Mouse (Mus musculus) intestine, embryonic 14.5 days (tissue): Measurements from ENCODE around the gene Zfp607b. TPM values are rescaled to one million over a fixed set of nuclear protein-coding genes. Genes with fewer than 3 reads are reported as not detected.

Experiments used
- ATAC-seq: fragments of 200-750 bp; cut with Nextera tagmentation; replicated peaks from 2 replicates; pipeline ENCODE4 v1.8.0; 2017; ENCODE audit warnings: low read depth, moderate number of reproducible peaks, moderate TSS enrichment, moderate library complexity; ENCODE audit not compliant: low FRiP score, low TSS enrichment
- DNase-seq: peaks from one replicate; pipeline ENCODE4 v3.0.0-alpha.2; 2018; ENCODE audit warnings: low spot score
- H3K27ac ChIP-seq: fragments of 300-500 bp; sonication (generic); 2 replicates; pipeline ENCODE4 v1.5.1; 2014; ENCODE audit warnings: low read depth, mild to moderate bottlenecking, control low read depth
- H3K27me3 ChIP-seq: fragments of 300-500 bp; sonication (generic); replicated peaks from 2 replicates; pipeline ENCODE4 v1.6.1; 2014; ENCODE audit warnings: low read length, control low read depth; ENCODE audit not compliant: control insufficient read depth, insufficient read depth
- H3K36me3 ChIP-seq: fragments of 300-500 bp; sonication (generic); 2 replicates; pipeline ENCODE4 v1.6.1; 2014; ENCODE audit warnings: low read length, control low read depth; ENCODE audit not compliant: control insufficient read depth, insufficient read depth
- H3K4me1 ChIP-seq: fragments of 300-500 bp; sonication (generic); replicated peaks from 2 replicates; pipeline ENCODE4 v1.6.1; 2014; ENCODE audit warnings: low read length, control low read depth, mixed read lengths; ENCODE audit not compliant: control insufficient read depth, insufficient read depth
- H3K4me2 ChIP-seq: fragments of 300-500 bp; sonication (generic); 2 replicates; pipeline ENCODE4 v1.6.1; 2014; ENCODE audit warnings: low read length
- H3K4me3 ChIP-seq: fragments of 300-500 bp; sonication (generic); 2 replicates; pipeline ENCODE4 v1.5.1; 2014; ENCODE audit warnings: low read depth, low read length, control low read depth, mixed read lengths
- H3K9ac ChIP-seq: fragments of 300-500 bp; sonication (generic); 2 replicates; pipeline ENCODE4 v1.6.1; 2014; ENCODE audit warnings: mild to moderate bottlenecking, low read length
- H3K9me3 ChIP-seq: fragments of 300-500 bp; sonication (generic); 2 replicates; pipeline ENCODE4 v1.6.1; 2016; ENCODE audit warnings: low read length, control low read depth; ENCODE audit not compliant: control insufficient read depth
- WGBS: fragments of 180-500 bp; shearing (Covaris S2); extraction: QIAGEN DNeasy Blood & Tissue Kit; methylation state at CpG from one replicate; pipeline ENCODE4 v1.1.7; 2014; 5-methylcytosine and 5-hydroxymethylcytosine counted together
- polyA plus RNA-seq: library from polyadenylated mRNA; unstranded; fragments of >200 nt; fragmentation: Nextera tagmentation; extraction: Ambion mirVana; gene quantifications from 2 replicates; pipeline ENCODE4 v1.2.1, GENCODE M21; 2014

Zfp607b gene
- 2.5 and 3.4 TPM in 2 replicates for polyA plus RNA-seq

GRCm38 (mm10) chr7:27688815-27689612 lies at the start of gene Zfp607b:
TSS of gene Zfp607b (plus strand) at chr7:27689340.
- WGBS, result under 1% methylated on average over 19 of the region's 19 CpGs
- DNase-seq (peak; percentile 84), ATAC-seq (peak; percentile 99)
- Histone ChIP-seq H3K27ac (peak within 1 kb of the TSS; percentile 64), H3K9me3 (no peaks in the 10 kb centered on the region), H3K4me3 (peak within 1 kb of the TSS; percentile 40), H3K36me3 (no peaks in the 10 kb centered on the region), H3K27me3 (no peaks in the 10 kb centered on the region), H3K9ac (peak within 1 kb of the TSS; percentile 57), H3K4me1 (0 out of 2 replicates have a peak, but pooled peaks cover 5% of the 10 kb centered on the region), H3K4me2 (peak within 1 kb of the TSS; percentile 60)

- no peak overlapping the region for H3K27ac ChIP-seq
- no peak overlapping the region for H3K4me3 ChIP-seq
- H3K27me3 ChIP-seq, result no peaks in the 10 kb centered on the region
- DNase-seq, result no peak
- no peak overlapping the region for H3K4me2 ChIP-seq
- ATAC-seq, result no peak
- H3K9me3 ChIP-seq, result no peaks in the 10 kb centered on the region
- no peaks in the 10 kb centered on the region for H3K36me3 ChIP-seq
- H3K9ac ChIP-seq, result no peak overlapping the region
- WGBS, result 25% methylated on average over 1 of the region's 1 CpGs
- H3K4me1 ChIP-seq, result no peaks in the 10 kb centered on the region
These were observed 44.7 kb upstream of the Zfp607b start for GRCm38 (mm10) chr7:27644471-27644870.

DNA sequence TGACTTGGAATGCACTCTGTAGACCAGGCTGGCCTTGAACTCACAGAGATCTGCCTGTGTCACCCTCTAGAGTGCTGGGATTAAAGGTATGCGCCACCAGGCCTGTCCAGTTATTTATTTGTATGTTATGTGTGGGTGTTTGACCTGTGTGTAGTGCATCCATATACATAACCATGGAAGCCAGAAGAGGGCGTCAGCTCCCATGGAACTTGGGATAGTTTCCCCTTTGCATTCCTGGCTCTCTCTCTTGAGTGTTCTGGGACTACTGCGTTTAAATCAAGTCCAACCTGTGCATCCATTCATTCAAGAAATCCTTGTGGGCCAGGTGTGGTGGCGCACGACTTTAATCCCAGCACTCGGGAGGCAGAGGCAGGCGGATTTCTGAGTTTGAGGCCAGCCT lies 42.6 kb upstream of the Zfp607b start:
- Histone ChIP-seq H3K27me3 (peaks cover 5% of the 10 kb centered on the region; the same call in 1 of the 2 replicates), H3K4me3 (no peak overlapping the region), H3K4me1 (no peaks in the 10 kb centered on the region), H3K27ac (no peak overlapping the region), H3K4me2 (no peak overlapping the region), H3K9ac (no peak overlapping the region), H3K9me3 (no peaks in the 10 kb centered on the region), H3K36me3 (no peaks in the 10 kb centered on the region)
- WGBS, result 85% methylated on average over 7 of the region's 7 CpGs
- ATAC-seq, result no peak
- DNase-seq, result no peak

DNA sequence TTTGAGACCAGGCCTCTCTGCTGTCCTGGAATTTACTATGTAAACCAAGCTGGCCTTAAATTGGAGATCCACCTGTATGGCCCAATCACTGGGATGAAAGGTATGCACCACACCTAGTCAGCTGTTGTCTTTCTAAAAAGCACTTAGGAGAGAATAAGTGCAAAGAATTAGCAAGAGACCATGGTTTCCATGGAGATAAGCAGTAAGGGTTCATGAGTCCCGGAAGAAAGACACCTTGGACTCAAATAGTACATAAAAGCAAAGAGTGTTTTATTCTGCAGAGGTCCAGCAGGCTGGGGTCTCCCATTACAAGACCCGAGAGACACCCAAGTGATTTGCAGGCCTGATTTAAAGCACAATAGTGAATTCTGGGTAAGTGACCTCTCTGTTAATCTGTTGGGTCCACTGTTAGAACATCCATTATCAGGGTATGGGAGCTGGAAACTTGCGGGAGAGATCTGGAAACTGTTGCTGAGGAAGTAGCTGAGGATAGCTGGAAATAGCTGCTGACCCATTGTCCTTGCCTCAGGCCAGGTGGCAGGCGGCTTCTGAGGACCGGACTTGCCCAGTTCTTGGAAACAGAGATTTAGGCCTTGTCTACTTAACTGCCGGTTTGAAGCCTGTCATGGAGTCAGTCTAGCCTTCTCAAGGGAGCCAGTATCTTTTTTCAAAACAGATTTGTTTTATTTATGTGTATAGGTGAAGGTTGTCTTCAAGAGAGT lies 41.7 kb upstream of the Zfp607b start:
- Histone ChIP-seq H3K4me1 (no peaks in the 10 kb centered on the region), H3K36me3 (no peaks in the 10 kb centered on the region), H3K4me3 (no peak overlapping the region), H3K4me2 (no peak overlapping the region), H3K27ac (no peak overlapping the region), H3K9me3 (no peaks in the 10 kb centered on the region), H3K9ac (no peak overlapping the region), H3K27me3 (peaks cover 11% of the 10 kb centered on the region)
- 76% methylated on average over 6 of the region's 6 CpGs for WGBS
- ATAC-seq (no peak), DNase-seq (no peak)

GRCm38 (mm10) chr7:27649723-27650122 lies 39.4 kb upstream of the Zfp607b start:
- Histone ChIP-seq H3K4me2 (no peak overlapping the region), H3K27me3 (peaks cover 34% of the 10 kb centered on the region), H3K36me3 (no peaks in the 10 kb centered on the region), H3K27ac (no peak overlapping the region), H3K4me1 (peaks cover 5% of the 10 kb centered on the region; the same call in 1 of the 2 replicates), H3K9ac (no peak overlapping the region), H3K9me3 (no peaks in the 10 kb centered on the region), H3K4me3 (no peak overlapping the region)
- DNase-seq (no peak), ATAC-seq (no peak)
- WGBS, result 89% methylated on average over 11 of the region's 11 CpGs

DNA sequence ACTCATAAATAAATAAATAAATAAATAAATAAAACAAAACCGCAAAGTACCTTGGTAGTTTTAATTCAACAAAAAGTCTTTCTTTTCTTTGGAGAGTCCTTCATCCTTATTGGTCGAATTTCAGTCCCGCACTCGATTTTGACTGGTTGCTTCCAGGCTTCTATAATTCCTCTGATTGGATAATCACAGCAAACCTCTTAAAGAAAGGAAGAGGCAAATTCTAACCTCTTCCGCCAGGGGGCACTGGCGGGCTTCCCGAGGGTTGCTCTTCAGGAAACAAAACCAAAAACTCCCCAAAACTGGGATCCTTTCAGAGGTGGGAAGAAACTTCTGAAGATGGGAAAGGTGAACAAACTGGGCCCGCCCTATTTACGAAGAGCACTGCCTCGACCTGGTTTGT lies 38.2 kb upstream of the Zfp607b start:
- no peak overlapping the region for H3K4me3 ChIP-seq
- no peaks in the 10 kb centered on the region for H3K9me3 ChIP-seq
- 0 out of 2 replicates have a peak overlapping the region, but pooled peaks have one; percentile 20 for H3K4me2 ChIP-seq
- WGBS, result 7% methylated on average over 10 of the region's 10 CpGs
- DNase-seq (peak; percentile 79), ATAC-seq (no peak)
- H3K27me3 ChIP-seq, result peaks cover 46% of the 10 kb centered on the region
- H3K36me3 ChIP-seq, result no peaks in the 10 kb centered on the region
- H3K27ac ChIP-seq, result no peak overlapping the region
- H3K4me1 ChIP-seq, result peaks cover 5% of the 10 kb centered on the region; the same call in 1 of the 2 replicates
- H3K9ac ChIP-seq, result no peak overlapping the region

GRCm38 (mm10) chr7:27653681-27654437 lies 35.3 kb upstream of the Zfp607b start, which contains the start of gene Ttc9b:
TSS of gene Ttc9b (plus strand) at chr7:27653915.
- ATAC-seq (peak; percentile 44; the same call in 1 of the 2 replicates), DNase-seq (peak; percentile 76)
- no peaks in the 10 kb centered on the region for H3K9me3 ChIP-seq
- peaks cover 5% of the 10 kb centered on the region; the same call in 1 of the 2 replicates for H3K4me1 ChIP-seq
- peak within 1 kb of the TSS; percentile 37 for H3K4me2 ChIP-seq
- H3K27ac ChIP-seq, result no peak within 1 kb of the TSS
- WGBS, result 5% methylated on average over 51 of the region's 62 CpGs
- H3K9ac ChIP-seq, result no peak within 1 kb of the TSS
- peaks cover 4% of the 10 kb centered on the region; the same call in 1 of the 2 replicates for H3K36me3 ChIP-seq
- H3K27me3 ChIP-seq, result peaks cover 70% of the 10 kb centered on the region
- H3K4me3 ChIP-seq, result peak within 1 kb of the TSS; percentile 15

DNA sequence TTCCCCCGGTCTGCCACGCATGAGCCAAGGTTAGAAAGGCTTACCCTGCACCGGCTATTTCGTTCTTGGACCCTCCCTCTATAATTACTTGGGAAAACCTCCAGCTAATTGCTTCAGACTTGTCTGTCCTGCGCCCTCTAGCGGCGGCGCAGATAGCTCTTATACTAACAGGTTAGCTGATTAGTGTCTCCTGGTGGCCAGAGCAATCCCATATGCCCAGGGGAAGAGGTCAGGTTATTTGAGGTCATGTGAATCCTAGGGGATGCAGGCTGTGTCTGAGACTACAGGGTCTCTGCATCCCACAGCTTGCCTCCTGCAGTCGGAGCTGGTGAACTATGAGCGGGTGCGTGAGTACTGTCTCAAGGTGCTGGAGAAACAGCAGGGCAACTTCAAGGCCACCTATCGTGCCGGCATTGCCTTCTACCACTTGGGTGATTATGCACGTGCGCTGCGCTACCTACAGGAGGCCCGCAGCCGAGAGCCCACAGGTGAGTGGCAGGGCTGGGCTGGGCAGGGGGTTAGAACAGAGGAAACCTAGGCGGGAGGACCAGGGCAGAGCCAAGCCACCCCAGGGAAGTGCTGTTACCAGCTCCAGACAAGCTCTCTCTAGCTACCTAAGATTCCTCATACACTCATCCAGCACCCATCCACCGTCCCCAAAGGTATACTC lies 34.4 kb upstream of the Zfp607b start:
- no peak overlapping the region for H3K4me3 ChIP-seq
- no peak overlapping the region for H3K4me2 ChIP-seq
- H3K27me3 ChIP-seq, result peaks cover 77% of the 10 kb centered on the region
- H3K9ac ChIP-seq, result no peak overlapping the region
- H3K27ac ChIP-seq, result no peak overlapping the region
- ATAC-seq, result no peak
- DNase-seq, result no peak
- H3K36me3 ChIP-seq, result peaks cover 7% of the 10 kb centered on the region
- H3K9me3 ChIP-seq, result no peaks in the 10 kb centered on the region
- peaks cover 5% of the 10 kb centered on the region; the same call in 1 of the 2 replicates for H3K4me1 ChIP-seq
- WGBS, result 62% methylated on average over 20 of the region's 20 CpGs
